Mouse (Mus musculus): ENCODE data around the gene Mblac2.

GRCm38 (mm10) chr13:81767038-81767659, 56.0 kb downstream of the Mblac2 start:
- TF ChIP-seq TAL1 (IDR thresholded peaks at IDR 0.05; ENCODE audit: low read length) (no peak), GATA1 (IDR thresholded peaks at IDR 0.05; ENCODE audit: low read length) (no peak)

All from erythroblast, embryonic 14.5 days (primary cell).